Mouse (Mus musculus): ENCODE data around the gene Nudt1.
"Not testable (repeated sequence)": the region's sequence is repeated elsewhere in the genome, so short reads cannot be mapped to it uniquely, and the experiment has no call there.

Nudt1 gene

DNA sequence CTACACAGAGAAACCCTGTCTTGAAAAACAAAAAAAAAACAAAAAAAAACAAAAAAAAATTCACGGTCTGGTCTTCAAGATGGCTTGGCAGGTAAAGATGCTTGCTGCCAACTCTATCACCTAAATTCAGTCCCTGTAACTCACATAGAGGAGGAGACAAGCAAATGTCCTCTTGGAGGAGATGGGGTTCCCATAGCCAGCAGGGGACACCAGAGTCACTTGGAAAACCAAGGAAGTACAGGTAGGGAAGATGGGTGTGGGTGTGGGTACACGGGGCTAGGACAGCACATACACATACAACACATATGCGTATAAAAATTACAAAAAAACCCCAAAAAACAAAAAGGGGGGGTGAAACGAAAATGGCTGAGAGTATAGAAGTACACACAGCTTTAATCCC lies 21.4 kb downstream of the Nudt1 start:
- no peak for DNase-seq (ENCODE audit: low spot score)

- no peak for DNase-seq (ENCODE audit: low spot score)
Observed at GRCm38 (mm10) chr5:140345244-140345643, 23.8 kb downstream of the Nudt1 start.

GRCm38 (mm10) chr5:140346050-140346449 lies 24.6 kb downstream of the Nudt1 start:
- DNase-seq (ENCODE audit: low spot score) = no peak

GRCm38 (mm10) chr5:140349882-140350281 lies 28.4 kb downstream of the Nudt1 start:
- no peak for DNase-seq (ENCODE audit: low spot score)

GRCm38 (mm10) chr5:140350731-140351497 lies 29.5 kb downstream of the Nudt1 start:
- peak; percentile 79 for DNase-seq (ENCODE audit: low spot score)

- no peak for DNase-seq (ENCODE audit: low spot score)
Observed at GRCm38 (mm10) chr5:140352352-140352751, 30.9 kb downstream of the Nudt1 start.

- no peak for DNase-seq (ENCODE audit: low spot score)
Observed at GRCm38 (mm10) chr5:140355934-140356333, 34.5 kb downstream of the Nudt1 start.

DNA sequence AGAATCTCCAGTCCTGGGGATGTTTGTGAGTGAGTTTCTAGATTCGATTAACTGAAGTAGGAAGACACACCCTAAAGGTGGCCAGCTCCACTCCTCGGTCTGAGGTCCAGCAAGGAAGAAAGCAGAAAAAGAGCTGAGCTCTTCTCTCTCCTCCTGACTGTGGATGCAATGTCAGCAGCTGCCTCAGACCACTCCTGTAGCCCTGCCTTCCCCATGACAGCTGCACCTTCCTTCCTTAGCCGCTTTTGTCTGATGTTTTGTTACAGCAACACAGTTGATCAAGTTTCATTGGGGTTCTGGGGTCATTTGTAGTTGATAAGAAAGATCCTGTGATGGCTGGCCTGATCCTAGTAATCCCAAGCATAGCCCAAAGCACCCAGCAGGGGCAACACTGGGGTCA lies 36.0 kb downstream of the Nudt1 start:
- no peak for DNase-seq (ENCODE audit: low spot score)

DNA sequence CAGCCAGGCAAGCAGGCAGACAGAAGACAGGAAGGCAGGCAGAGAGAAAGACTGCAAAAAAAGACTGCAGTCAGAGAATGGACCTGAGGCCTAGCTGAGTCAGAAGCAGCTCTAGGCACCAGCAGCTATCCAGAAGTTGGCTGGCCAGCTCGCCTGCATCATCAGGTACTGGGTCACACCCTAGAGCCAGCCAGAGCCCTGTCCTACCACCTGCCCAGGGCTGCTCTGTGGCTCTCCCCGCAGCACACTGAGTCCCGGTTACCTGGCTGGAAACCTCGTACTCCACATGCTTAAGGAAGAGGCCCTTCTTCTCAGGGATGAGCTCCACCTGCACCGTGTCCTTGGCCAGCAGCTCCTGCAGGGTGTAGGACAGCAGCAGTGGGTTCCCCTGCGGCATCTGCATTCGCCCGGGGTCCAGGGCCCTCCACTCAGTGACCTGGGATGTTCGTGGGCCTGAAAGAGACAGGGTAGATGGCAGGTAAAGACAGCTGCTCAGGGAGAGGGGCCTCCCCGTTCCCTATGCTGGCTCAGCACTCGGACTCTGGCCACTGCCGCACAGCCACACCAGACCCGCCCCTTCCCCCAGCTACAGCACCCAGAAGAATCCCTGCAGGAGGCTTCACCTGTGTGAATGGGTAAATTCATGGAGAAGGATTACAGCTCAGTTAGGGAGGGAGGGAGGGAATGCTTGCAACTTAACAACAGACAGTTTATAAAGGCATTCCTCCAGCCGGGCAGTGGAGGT lies 38.6 kb downstream of the Nudt1 start:
- peak; percentile 85 for DNase-seq (ENCODE audit: low spot score)

DNA sequence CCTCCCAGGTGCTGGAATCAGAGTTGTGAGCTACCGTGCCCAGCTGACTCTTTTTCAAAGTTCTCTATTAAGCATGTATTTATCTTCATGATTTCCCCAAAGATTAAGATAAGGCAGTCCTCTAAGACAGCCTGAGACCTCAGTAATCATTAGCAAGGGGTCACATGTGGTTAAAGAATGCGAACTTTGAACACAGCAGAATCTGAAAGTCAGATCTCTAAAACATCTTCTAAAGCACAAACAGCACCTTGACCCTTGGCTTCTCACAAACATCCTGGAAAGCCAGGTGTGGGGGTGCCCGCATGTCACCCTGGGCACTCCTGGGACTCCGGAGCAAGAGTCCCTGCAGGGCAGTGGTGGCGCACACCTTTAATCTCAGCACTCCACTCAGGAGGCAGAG lies 43.0 kb downstream of the Nudt1 start:
- DNase-seq (ENCODE audit: low spot score) = peak; percentile 85

DNA sequence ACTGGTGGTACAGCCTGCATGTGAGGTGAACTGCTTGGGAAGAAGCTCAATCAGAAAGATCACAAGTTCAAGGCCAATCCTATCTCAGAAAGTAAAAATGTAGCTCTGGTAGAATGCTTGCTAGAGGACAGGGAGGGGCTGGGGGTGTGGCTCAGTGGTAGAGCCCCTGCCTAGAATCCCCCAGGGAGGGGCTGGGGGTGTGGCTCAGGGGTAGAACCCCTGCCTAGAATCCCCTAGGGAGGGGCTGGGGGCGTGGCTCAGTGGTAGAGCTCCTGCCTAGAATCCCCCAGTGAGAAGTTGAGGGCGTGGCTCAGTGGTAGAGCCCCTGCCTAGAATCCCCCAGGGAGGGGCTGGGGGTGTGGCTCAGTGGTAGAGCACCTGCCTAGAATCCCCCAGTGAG lies 46.7 kb downstream of the Nudt1 start:
- not testable (repeated sequence) for DNase-seq (ENCODE audit: low spot score)

- no peak for DNase-seq (ENCODE audit: low spot score)
Observed at GRCm38 (mm10) chr5:140368926-140369325, 47.5 kb downstream of the Nudt1 start.

DNA sequence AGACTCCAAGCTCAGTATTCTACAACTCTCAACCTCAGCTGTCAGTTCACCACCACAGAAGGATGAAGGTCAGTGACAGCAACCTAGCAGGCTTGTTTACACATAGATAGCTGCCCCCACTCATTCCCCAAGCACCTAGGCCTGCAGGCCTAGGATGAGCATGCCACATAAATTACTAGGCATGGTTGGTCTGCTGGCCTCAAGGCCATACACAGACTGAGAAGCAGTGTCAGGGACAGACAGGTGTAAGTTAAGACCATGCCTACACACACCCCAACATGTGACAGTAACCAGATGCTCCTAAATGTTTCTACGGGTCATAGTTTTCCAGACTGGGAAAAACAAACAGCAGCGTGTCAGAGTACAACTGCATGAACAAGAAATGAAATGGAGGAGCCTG lies 48.0 kb downstream of the Nudt1 start:
- peak; percentile 52 for DNase-seq (ENCODE audit: low spot score)

DNA sequence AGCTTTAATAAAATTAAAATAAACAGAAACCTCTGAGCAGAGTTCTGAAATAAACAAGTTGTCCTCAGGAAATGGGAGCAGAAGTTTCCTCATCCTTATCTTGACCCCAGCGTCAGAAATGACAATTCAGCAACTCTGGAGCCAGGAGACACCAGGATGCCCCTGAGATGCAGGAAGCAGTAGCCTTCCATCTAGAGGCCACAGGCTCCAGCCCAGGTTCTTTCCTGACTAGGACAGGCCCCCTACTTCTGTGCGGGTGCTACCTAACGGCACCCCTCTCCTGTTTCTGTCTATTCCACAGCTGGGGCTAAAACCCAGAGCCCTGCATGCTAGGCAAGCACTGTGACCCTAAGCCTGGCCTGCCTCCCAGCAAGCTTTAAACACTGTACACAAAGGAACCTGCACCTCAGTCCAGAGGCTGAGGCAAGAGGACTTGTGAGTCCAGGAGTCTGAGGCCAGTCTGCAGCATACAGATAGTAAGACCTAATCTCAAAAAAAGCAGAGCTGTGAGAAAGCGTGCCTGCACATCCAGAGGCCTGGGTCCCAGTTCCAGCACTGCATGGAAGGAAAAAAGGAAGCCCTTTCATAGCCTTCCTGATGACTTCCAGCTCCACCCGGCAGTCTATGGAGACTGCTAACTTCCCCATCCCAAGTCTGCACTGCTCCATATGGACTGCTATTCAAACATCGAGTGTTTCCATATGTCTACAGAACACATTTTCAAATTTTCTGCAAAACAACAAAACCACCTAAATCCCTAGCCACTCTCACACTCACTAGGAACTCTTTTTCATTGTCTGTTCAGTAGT lies 49.2 kb downstream of the Nudt1 start:
- peak; percentile 78 for DNase-seq (ENCODE audit: low spot score)

DNA sequence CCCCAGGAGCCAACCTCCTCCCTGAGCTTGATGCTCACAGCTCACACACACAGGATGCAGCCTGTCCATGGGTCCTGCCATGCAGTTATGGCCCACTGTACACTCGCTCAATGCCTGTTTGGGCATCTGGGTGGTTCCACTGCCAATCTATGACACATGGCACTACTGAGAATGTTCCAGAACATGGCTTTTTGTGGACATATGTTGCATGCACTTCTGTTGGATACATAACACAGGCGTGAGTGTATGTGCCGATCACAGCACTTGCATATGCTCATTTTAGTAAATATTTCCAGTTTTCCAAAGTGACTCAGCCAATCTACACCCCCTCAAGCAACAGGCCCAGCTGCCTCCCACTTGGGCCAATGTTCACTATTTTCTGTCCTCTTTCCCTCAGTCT lies 50.2 kb downstream of the Nudt1 start:
- DNase-seq (ENCODE audit: low spot score) = no peak

DNA sequence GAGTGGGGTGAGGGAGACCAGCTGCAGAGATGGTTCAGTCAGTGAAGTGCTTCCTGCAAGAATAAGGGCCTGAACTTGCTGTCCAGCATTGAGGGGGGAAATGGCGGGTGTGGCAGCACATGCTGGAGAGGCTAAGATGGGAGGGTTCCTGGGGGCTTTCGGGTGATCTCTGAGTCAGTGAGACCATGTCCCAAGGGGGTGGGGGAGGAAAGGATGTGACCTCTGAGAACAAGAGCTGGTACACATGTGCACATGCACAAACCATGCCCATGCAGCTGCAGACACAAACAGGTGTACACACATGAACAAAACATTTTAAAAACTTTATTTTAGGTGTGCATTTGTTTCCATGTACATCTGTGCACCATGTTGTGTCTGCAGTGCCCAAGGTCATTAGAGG lies 52.3 kb downstream of the Nudt1 start:
- no peak for DNase-seq (ENCODE audit: low spot score)

- no peak for DNase-seq (ENCODE audit: low spot score)
Observed at GRCm38 (mm10) chr5:140374226-140374625, 52.8 kb downstream of the Nudt1 start.

DNA sequence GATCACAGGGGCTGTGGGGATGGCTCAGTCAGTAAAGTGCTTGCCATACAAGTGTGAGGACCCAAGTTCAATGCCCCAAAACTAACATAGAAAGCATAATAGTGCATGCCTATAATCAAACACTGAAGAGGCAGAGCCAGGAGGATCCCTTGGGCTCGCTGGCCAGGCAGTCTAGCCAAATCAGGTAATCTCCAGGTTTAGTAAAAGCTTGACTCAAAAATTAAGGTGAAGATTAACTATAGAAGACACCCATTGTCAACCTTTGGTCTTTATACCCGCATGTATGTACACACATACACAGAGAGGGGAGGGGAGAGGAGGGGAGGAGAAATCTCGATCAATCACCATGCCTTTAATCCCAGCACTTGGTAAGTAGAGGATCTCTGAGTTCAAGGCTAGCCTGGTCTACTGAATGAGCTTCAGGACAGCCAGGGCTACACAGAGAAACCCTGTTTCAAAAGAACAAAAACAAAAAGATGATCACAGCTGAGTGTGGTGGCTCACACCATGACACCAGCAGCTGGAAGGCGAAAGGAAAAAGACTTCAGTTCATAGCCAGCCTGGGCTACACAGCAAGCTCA lies 53.9 kb downstream of the Nudt1 start:
- DNase-seq (ENCODE audit: low spot score) = peak; percentile 53

DNA sequence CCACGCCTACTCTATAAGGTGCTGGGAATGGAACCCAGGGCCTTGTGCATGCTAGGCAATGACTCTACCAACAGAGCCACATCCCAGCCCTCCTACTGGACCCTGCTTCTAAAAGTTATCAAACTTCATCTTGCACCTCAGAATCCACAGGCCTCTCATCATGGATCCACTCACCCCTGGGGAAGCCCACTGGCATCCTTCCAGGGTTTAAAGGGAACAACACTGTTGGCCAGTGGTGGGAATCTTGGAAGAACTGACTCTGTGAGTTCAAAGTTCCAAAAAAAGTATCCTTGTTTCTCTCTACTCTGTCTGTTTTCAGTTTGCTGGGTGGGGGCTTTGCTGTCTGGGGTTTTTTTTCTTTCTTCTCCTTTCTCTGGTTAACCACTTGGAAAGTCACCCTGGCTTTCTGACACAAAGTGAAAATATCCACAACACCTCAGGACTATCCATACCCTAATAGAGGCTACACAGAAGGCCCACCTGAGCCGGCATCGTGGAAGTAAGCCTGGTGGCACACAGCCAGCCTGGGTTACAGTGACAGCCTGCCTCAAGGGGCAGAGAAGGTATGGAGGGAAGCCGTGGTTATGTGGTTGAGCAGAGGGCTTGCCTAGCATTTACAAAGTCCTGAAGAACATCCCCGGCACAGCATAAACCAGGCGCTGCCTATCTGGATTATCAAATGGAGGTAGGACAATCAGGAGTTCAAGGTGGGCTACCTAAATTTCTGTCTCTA lies 56.8 kb downstream of the Nudt1 start:
- DNase-seq (ENCODE audit: low spot score) = no peak

DNA sequence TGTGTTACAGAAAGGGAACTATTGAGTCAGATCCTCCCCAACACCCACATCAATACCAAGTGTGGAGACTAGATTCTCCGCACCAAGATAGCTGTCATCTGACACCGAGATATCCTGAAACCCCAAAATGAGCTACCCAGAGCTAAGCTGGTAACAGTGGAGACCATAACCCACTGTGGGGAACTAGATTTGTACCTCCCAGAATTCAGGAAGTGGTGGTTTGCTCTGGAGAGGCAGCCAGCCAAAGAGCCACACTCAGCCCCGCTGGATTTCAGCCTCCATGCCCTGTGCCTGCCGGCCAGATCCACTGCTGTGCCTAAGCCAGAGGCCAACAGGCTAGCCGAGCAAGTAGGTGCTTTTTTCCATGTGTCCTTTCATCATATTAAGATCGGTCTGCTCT lies 57.8 kb downstream of the Nudt1 start:
- no peak for DNase-seq (ENCODE audit: low spot score)

GRCm38 (mm10) chr5:140381156-140381555 lies 59.7 kb downstream of the Nudt1 start:
- no peak for DNase-seq (ENCODE audit: low spot score)

DNA sequence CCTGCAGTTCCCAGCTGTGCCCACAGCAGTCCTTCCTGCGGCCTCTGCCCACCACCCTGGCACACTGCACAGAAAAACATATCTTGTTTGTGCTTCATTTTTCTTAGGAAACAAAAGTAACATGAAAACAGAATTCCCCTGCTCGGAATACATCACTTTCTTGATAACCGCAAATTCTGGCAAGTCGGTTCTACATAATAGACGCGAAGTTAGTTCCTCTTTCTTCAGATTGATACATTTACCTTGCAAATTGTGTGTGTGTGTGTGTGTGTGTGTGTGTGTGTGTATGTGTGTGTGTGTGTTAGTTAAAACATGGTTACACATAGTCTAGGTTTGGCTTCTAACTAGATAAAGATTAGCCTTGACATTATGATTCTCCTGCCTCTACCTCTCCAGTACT lies 61.2 kb downstream of the Nudt1 start:
- DNase-seq (ENCODE audit: low spot score) = no peak
